Mouse (Mus musculus): ENCODE data around the gene Gm20825.
"Not testable (repeated sequence)": the region's sequence is repeated elsewhere in the genome, so short reads cannot be mapped to it uniquely, and the experiment has no call there.

Gene Gm20825

GRCm38 (mm10) chrY:8071407-8071806, at the start of gene Gm20825:
TSS of gene Gm20825 (minus strand) at chrY:8071507.
- DNase-seq = not testable (repeated sequence)
